Mouse (Mus musculus) bone marrow macrophage, adult 2 months (primary cell): ENCODE measurements around the gene Ccl3.

Experiments used
- CTCF ChIP-seq: IDR thresholded peaks from 2 replicates; pipeline ENCODE4 v1.5.1; 2012; ENCODE audit warnings: low read depth, mild to moderate bottlenecking, low read length, moderate library complexity
- POLR2A ChIP-seq: IDR thresholded peaks from 2 replicates; pipeline ENCODE4 v1.6.1; 2012; ENCODE audit warnings: mild to moderate bottlenecking, low read depth, low read length, borderline replicate concordance

GRCm38 (mm10) chr11:83628808-83629207 lies 20.3 kb downstream of the Ccl3 start:
- TF ChIP-seq CTCF (no peak), POLR2A (no peak)
